ENCODE assay signal across 17 mouse cellular contexts in genomic region chr15:81561501-81561900, GRCm38 (mm10). TPM values are rescaled to one million over a fixed set of nuclear protein-coding genes. Genes with fewer than 3 reads are reported as not detected.
A peak's percentile ranks its signal among the peaks of the same experiment; 100 is the strongest.
DNase-seq lines count a peak whose midpoint lies in the region.
"Had no signal": no experiment of that assay in that cellular context is flagged by ENCODE, and none has a peak within 500 bp of the region (broad histone marks: within the 10 kb centered on the region; RNA-seq: fewer than 3 reads in every experiment).

No protein-coding gene starts in this region.

- peak; percentile 9 for DNase-seq in kidney, postnatal 14 days
- no peak for DNase-seq in kidney, adult 18-20 months
- DNase-seq in Muller cell, postnatal 12 days (ENCODE audit: inconsistent ontology term), result peak; percentile 32
- DNase-seq in ZHBTc4 (ENCODE audit: low read depth, low spot score), result peak; percentile 67
- DNase-seq in lung, postnatal 25 days (ENCODE audit: low spot score), result no peak
- no peak for DNase-seq in adrenal gland, postnatal 4 days (ENCODE audit: low spot score in 2 of 2)
- no peak for DNase-seq in testis, postnatal 14 days (ENCODE audit: low spot score)
- DNase-seq: adrenal gland, adult 2 months; adrenal gland, postnatal 10 days; adrenal gland, postnatal 25 days; B cell, adult 2 months; cerebellum, adult 11-12 months; cerebellum, adult 2 months; cerebellum, adult 9-10 months; cerebellum, postnatal 10 days; cerebellum, postnatal 25 days; forebrain, postnatal 0 days had no signal

RNA-seq across cellular contexts. Expression of gene Ep300, which starts 23.6 kb away (rescaled TPM):
- 10 to 100 TPM; 78.9 to 84.0 TPM for total RNA-seq in adrenal gland, postnatal 4 days (2021)

Comparison
In these comparisons a context has a peak if more than half of its experiments do, and no peak if none do; other contexts are left out.
1. DNase-seq: peak in kidney, postnatal 14 days (single experiment), Muller cell, postnatal 12 days (single experiment) and ZHBTc4 (single experiment); none in kidney, adult 18-20 months (single experiment), lung, postnatal 25 days (single experiment), adrenal gland, postnatal 4 days (0 of 2) and testis, postnatal 14 days (single experiment).